Mouse (Mus musculus) heart, postnatal 0 days (tissue): ENCODE measurements around the gene Actc1.

Source experiments
- CTCF ChIP-seq: IDR thresholded peaks from 2 replicates; pipeline ENCODE4 v1.5.1; 2016; ENCODE audit warnings: antibody characterized with exemption, control low read depth, low read depth
- EP300 ChIP-seq: IDR thresholded peaks from 2 replicates; pipeline ENCODE4 v1.6.1; 2016; ENCODE audit warnings: antibody characterized with exemption, low read depth

DNA sequence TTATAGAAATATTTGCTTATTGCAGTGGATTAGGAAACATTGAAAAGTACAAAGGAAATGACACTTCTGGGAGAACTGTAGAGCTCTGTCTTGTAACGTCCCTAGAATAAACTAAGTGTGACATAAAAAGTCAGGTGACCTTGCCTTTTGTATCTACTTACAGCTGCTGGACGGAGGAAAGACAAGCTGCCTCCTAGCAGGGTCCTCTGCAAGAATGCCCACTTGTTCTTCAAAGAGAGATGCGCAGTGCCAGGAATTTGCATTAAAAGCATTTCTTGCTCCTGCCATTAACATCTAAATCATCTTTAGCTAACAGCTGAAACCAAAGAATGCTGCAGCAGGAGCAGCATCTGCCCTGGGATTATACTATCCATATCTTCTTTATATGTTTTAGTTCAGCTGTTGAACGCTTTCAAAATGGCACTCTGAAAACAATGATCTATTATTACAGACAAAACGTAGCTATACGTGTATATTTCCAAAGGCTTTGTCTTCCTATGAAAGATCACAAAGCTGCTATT lies 6.8 kb upstream of the Actc1 start:
- no peak for TF ChIP-seq CTCF
- TF ChIP-seq EP300: no peak
